Mouse (Mus musculus) WW6 (cell line): ENCODE data around the gene Samd11.

Experiments
- DNase-seq: peaks from one replicate; pipeline ENCODE4 v3.0.0-alpha.2; 2013; ENCODE audit warnings: low read depth, low spot score

Samd11 gene

GRCm38 (mm10) chr4:156255078-156255839, at the start of gene Samd11:
Gene Samd11 (minus strand): TSS chr4:156255657.
- DNase-seq = no peak

GRCm38 (mm10) chr4:156254361-156255077, 938 bp downstream of the Samd11 start:
- DNase-seq = no peak

- DNase-seq = no peak
Observed at GRCm38 (mm10) chr4:156253043-156253442, 2.4 kb downstream of the Samd11 start.

- no peak for DNase-seq
Observed at GRCm38 (mm10) chr4:156252619-156253018, 2.8 kb downstream of the Samd11 start.

GRCm38 (mm10) chr4:156252140-156252539, 3.3 kb downstream of the Samd11 start:
- DNase-seq = no peak

- no peak for DNase-seq
Observed at GRCm38 (mm10) chr4:156251081-156251480, 4.4 kb downstream of the Samd11 start.

- DNase-seq = no peak
Observed at GRCm38 (mm10) chr4:156249567-156249966, 5.9 kb downstream of the Samd11 start.

GRCm38 (mm10) chr4:156236651-156237447, 18.6 kb downstream of the Samd11 start:
- no peak for DNase-seq

- DNase-seq = peak; percentile 81
Observed at GRCm38 (mm10) chr4:156235808-156236533, 19.5 kb downstream of the Samd11 start, which contains the start of gene Noc2l. Gene Noc2l (plus strand): TSS chr4:156236010.

- DNase-seq = no peak
Observed at GRCm38 (mm10) chr4:156235360-156235770, 20.1 kb downstream of the Samd11 start.

- peak; percentile 55 for DNase-seq
Observed at GRCm38 (mm10) chr4:156234701-156235213, 20.7 kb downstream of the Samd11 start, which contains the start of gene Plekhn1. Gene Plekhn1 (minus strand): TSS chr4:156234857.

GRCm38 (mm10) chr4:156234021-156234501, 21.4 kb downstream of the Samd11 start:
- no peak for DNase-seq

GRCm38 (mm10) chr4:156228393-156229024, 26.9 kb downstream of the Samd11 start:
- DNase-seq = peak; percentile 40

GRCm38 (mm10) chr4:156227752-156228392, 27.6 kb downstream of the Samd11 start:
- DNase-seq = no peak

- no peak for DNase-seq
Observed at GRCm38 (mm10) chr4:156224276-156224675, 31.2 kb downstream of the Samd11 start.

- no peak for DNase-seq
Observed at GRCm38 (mm10) chr4:156219936-156220335, 35.5 kb downstream of the Samd11 start.

- DNase-seq = no peak
Observed at GRCm38 (mm10) chr4:156217838-156218237, 37.6 kb downstream of the Samd11 start.

- no peak for DNase-seq
Observed at GRCm38 (mm10) chr4:156217022-156217669, 38.3 kb downstream of the Samd11 start.

- DNase-seq = no peak
Observed at GRCm38 (mm10) chr4:156216196-156216595, 39.3 kb downstream of the Samd11 start.
